Mouse (Mus musculus) midbrain, embryonic 12.5 days (tissue): ENCODE data around the gene Ldlrap1. TPM values are rescaled to one million over a fixed set of nuclear protein-coding genes. Genes with fewer than 3 reads are reported as not detected.
A peak's percentile ranks its signal among the peaks of the same experiment; 100 is the strongest.

Source experiments
- ATAC-seq: fragments of 200-750 bp; cut with Nextera tagmentation; 2 replicates; pipeline ENCODE4 v1.8.0; 2017; ENCODE audit warnings: low read depth, moderate TSS enrichment, moderate library complexity; ENCODE audit not compliant: low FRiP score
- H3K27ac ChIP-seq: fragments of 300-500 bp; sonication (generic); replicated peaks from 2 replicates; pipeline ENCODE4 v1.5.1; 2016; ENCODE audit warnings: mild to moderate bottlenecking
- H3K27me3 ChIP-seq: fragments of 300-500 bp; sonication (generic); 2 replicates; pipeline ENCODE4 v1.6.1; 2016; ENCODE audit warnings: mild to moderate bottlenecking
- H3K36me3 ChIP-seq: fragments of 300-500 bp; sonication (generic); 2 replicates; pipeline ENCODE4 v1.6.1; 2016
- H3K4me1 ChIP-seq: fragments of 300-500 bp; sonication (generic); 2 replicates; pipeline ENCODE4 v1.6.1; 2016
- H3K4me2 ChIP-seq: fragments of 300-500 bp; sonication (generic); replicated peaks from 2 replicates; pipeline ENCODE4 v1.6.1; 2016; ENCODE audit warnings: mild to moderate bottlenecking, moderate library complexity
- H3K4me3 ChIP-seq: fragments of 300-500 bp; sonication (generic); 2 replicates; pipeline ENCODE4 v1.5.1; 2016; ENCODE audit warnings: mild to moderate bottlenecking
- H3K9ac ChIP-seq: fragments of 300-500 bp; sonication (generic); replicated peaks from 2 replicates; pipeline ENCODE4 v1.6.1; 2016; ENCODE audit warnings: mild to moderate bottlenecking, moderate library complexity
- H3K9me3 ChIP-seq: fragments of 300-500 bp; sonication (generic); 2 replicates; pipeline ENCODE4 v1.6.1; 2016; ENCODE audit warnings: mild to moderate bottlenecking
- WGBS: fragments of 180-500 bp; shearing (Covaris S2); methylation state at CpG from one replicate; pipeline ENCODE4 v1.1.7; 2016; 5-methylcytosine and 5-hydroxymethylcytosine counted together
- polyA plus RNA-seq: library from polyadenylated mRNA; unstranded; fragments of >200 nt; fragmentation: Nextera tagmentation; extraction: Ambion mirVana; gene quantifications from 2 replicates; pipeline ENCODE4 v1.2.1, GENCODE M21; 2016

Gene Ldlrap1
- polyA plus RNA-seq, result 5.7 and 6.0 TPM in 2 replicates

DNA sequence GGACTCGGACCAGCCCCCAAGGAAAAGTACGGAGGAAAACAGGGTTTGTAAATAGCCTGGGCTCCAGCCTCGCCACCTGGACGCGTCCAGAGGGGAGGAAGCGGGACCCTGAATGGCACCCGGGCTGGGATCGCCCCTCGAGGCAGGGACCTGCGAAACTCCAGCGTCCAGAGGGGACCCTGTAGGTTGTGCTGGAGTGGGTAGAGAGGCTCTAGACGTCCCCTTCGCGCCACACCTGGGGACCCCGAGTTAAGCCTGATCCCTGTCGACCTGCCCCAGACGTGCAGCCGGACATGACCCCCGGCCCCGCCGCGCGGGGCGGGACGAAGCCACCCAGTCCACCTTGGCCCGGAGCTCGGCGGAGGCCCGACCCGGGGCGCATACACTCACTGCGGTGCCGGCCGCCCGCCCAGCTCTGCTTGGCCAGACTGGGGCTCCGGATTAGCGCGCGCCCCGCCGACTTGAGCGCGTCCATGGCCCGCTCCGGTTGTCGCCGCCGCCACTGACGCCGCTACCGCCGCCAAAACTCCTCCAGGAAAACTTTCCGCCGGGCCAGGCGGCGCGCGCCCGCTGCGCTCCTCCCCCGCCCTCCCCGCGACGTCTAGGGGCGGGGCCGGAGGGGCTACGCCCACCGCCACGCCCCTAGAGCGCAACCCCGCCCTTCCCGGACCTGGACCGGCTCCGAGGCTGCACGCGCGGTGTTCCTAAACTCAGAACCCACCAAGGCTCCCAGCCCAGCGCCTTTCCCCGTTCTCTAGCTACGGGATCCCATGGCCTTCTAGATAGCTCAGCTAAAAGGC is at the start of gene Ldlrap1:
TSS of gene Ldlrap1 (minus strand) at position 599 of the 800 bp plus-strand sequence.
- Histone ChIP-seq H3K27ac (no peak within 1 kb of the TSS), H3K9me3 (no peaks in the 10 kb centered on the region), H3K4me3 (peak within 1 kb of the TSS; percentile 65), H3K4me1 (peaks cover 19% of the 10 kb centered on the region), H3K27me3 (peaks cover 62% of the 10 kb centered on the region), H3K9ac (peak within 1 kb of the TSS; percentile 69), H3K36me3 (no peaks in the 10 kb centered on the region), H3K4me2 (peak within 1 kb of the TSS; percentile 92)
- under 1% methylated on average over 71 of the region's 80 CpGs for WGBS
- peak; percentile 80 for ATAC-seq

DNA sequence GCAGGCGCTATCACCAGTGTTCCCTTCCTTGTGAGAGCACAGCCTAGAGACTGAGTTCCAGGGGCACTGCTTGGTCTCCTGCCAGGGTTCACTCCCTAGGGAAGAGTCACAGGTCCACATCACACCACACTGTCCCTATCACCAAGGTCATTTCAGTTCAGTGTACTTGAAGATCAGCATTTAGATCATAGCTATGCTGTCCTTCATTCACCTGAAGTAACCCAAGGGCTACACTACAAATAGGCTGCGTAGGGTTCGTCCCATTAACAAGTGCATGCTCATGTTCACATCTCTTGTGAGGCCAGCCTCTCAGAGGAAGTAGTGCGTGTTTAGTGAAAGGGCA is 46.4 kb upstream of the Ldlrap1 start:
- Histone ChIP-seq H3K36me3 (peaks cover 44% of the 10 kb centered on the region), H3K4me3 (no peak overlapping the region), H3K9me3 (no peaks in the 10 kb centered on the region), H3K27me3 (no peaks in the 10 kb centered on the region), H3K27ac (no peak overlapping the region), H3K4me1 (no peaks in the 10 kb centered on the region), H3K9ac (no peak overlapping the region), H3K4me2 (no peak overlapping the region)
- ATAC-seq, result no peak
- WGBS, result 92% methylated on average over 4 of the region's 4 CpGs

DNA sequence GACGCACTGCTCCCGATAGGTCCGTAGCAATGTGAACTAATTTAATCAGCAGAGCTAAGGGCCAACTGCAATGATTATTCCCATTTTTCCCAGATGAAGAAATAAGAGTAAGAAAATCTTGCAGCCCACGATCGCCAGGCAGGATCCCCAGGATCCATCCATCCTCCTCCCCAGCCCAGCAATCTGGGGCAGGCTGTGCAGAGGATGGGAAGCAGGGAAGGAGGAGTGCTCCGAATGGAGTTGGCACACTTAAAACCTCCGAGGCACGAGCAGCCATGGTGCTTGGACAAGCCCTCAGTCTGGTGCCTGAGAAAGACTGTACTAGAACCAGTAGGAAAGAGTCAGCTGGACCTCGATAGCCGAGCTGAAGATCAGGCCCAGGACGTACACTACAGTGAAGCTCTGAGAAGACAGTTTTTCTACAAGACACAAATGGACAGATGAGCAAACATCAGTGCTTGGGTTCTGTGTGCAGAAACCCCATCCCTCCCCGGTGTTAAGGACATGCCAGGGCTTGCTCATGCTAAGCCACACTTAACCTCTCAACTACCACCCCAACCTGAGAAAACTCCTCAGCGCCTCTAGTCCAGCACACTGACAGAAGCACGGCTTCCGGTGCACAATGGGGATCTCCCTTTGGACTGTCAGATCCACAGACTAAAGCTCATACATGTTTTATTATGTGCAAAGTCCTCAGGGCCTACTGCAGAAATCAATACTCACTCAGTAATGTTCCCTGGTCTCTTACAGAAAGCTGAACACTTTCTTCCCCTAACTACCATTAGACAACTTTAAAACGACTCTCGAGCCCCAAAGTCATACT is 45.8 kb upstream of the Ldlrap1 start:
- Histone ChIP-seq H3K4me2 (no peak overlapping the region), H3K4me3 (no peak overlapping the region), H3K27me3 (no peaks in the 10 kb centered on the region), H3K36me3 (peaks cover 50% of the 10 kb centered on the region), H3K4me1 (no peaks in the 10 kb centered on the region), H3K9me3 (no peaks in the 10 kb centered on the region), H3K27ac (no peak overlapping the region), H3K9ac (no peak overlapping the region)
- 91% methylated on average over 17 of the region's 17 CpGs for WGBS
- ATAC-seq, result no peak

DNA sequence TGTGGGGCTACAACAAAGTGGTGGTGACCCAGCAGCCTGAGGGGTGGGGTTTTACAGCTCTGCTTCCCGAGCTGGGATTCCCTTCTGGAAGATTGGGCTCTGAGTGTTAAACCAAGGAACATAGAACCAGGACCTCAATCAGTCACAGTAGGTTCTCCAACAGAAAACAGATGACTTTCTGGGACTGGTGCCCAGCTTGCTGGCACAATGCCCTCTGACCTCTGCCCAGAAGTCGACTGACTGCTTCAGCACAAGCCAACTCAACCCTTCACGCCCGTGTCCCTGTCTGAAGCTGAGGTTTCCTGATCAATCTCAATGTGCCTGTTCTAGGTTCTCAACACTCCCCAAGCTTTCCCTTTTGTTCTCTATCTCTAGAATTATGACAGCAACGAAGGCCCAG is 36.9 kb upstream of the Ldlrap1 start:
- Histone ChIP-seq H3K36me3 (peaks cover 87% of the 10 kb centered on the region), H3K9me3 (no peaks in the 10 kb centered on the region), H3K4me2 (no peak overlapping the region), H3K4me3 (no peak overlapping the region), H3K9ac (no peak overlapping the region), H3K27ac (no peak overlapping the region), H3K4me1 (no peaks in the 10 kb centered on the region), H3K27me3 (no peaks in the 10 kb centered on the region)
- WGBS, result 88% methylated on average over 5 of the region's 5 CpGs
- ATAC-seq, result no peak

DNA sequence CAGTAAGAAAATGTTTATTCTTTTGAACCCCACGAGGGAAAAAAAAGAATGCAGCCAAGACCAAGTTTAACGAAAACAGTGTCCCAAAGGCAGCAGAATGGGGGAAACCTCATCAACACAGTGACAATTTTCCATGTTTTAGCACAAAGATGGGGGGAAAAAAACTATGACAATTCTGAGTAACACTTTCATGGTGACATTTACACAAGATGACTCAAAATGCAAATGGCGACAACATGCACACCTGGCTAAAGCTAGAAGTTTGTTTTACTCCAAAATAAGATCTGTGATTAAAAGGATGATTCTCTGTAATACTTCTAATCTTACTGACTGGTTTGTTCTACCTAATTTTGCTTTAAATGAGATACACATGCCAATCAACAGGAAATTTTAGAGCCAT is 34.9 kb upstream of the Ldlrap1 start:
- no peak for ATAC-seq
- Histone ChIP-seq H3K4me1 (no peaks in the 10 kb centered on the region), H3K4me3 (no peak overlapping the region), H3K9ac (no peak overlapping the region), H3K36me3 (peaks cover 67% of the 10 kb centered on the region), H3K27ac (no peak overlapping the region), H3K27me3 (no peaks in the 10 kb centered on the region), H3K4me2 (no peak overlapping the region), H3K9me3 (no peaks in the 10 kb centered on the region)
- WGBS, result 95% methylated on average over 3 of the region's 3 CpGs

DNA sequence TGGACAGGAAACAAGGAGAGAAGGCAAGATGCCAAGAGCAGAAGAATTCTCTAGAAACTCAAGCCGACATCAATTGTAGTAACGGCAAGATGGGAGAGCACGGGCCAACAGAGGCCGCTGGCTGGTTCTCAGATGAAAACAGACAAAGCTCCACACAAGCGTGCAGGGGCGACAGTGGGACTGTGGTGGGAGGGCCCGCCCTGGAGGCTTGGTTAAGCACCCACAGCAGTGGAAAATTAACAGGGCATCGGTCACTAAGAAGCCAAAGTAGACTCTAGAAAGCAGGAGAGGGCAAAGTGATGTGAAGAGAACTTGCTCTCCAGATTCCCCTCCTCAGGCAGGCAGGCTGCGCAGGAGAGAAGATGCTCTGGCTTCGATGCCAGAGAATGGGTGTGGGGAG is 34.3 kb upstream of the Ldlrap1 start:
- H3K36me3 ChIP-seq, result peaks cover 64% of the 10 kb centered on the region
- H3K27me3 ChIP-seq, result no peaks in the 10 kb centered on the region
- H3K9me3 ChIP-seq, result no peaks in the 10 kb centered on the region
- H3K4me2 ChIP-seq, result no peak overlapping the region
- no peak overlapping the region for H3K9ac ChIP-seq
- WGBS, result 92% methylated on average over 10 of the region's 10 CpGs
- no peak overlapping the region for H3K4me3 ChIP-seq
- no peak for ATAC-seq
- H3K27ac ChIP-seq, result no peak overlapping the region
- no peaks in the 10 kb centered on the region for H3K4me1 ChIP-seq

DNA sequence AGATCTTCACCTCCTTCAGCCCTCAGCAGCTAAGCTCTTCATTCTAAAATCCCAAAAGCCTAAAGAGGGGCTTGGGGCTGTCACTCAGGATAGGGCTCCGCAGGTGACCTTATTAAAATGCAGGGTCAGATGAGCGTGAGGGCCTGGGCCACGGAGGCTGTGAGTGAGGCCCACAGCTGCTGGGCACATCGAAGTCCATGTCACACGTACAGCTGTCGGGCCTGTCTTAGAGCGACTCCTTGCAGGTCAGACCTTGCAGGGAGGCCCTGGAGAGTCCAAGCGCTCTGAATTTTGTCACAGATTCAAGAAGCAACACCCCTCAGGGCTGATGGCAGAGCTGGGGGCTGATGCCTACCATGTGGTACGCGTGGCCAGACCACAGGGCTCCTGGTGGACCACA is 32.9 kb upstream of the Ldlrap1 start:
- Histone ChIP-seq H3K9ac (no peak overlapping the region; the same call in 1 of the 2 replicates), H3K4me3 (no peak overlapping the region), H3K4me1 (no peaks in the 10 kb centered on the region), H3K4me2 (no peak overlapping the region), H3K27me3 (no peaks in the 10 kb centered on the region), H3K9me3 (no peaks in the 10 kb centered on the region), H3K27ac (no peak overlapping the region; the same call in 1 of the 2 replicates), H3K36me3 (peaks cover 51% of the 10 kb centered on the region)
- no peak for ATAC-seq
- WGBS, result 61% methylated on average over 10 of the region's 10 CpGs

DNA sequence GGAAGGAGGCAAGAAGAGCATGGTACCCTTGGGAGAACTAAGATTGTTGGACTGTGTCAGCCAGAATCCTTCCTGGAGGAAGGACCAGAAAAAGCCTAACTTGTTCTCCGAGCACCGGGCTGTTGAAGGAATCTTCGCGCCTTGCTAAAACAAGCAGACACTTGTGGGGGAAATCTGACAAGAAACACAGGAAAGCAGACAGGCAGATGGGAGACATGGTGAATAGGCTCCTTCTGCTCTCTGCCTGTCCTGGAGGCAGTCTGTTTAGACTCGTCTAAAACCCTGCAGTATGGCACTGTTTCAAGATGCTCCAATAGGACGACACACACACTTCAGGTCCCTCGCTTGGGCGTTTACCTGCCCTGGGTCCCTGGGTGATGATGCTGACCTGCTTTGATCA is 32.3 kb upstream of the Ldlrap1 start:
- no peaks in the 10 kb centered on the region for H3K27me3 ChIP-seq
- H3K9me3 ChIP-seq, result no peaks in the 10 kb centered on the region
- H3K4me2 ChIP-seq, result no peak overlapping the region
- no peak for ATAC-seq
- H3K36me3 ChIP-seq, result peaks cover 45% of the 10 kb centered on the region
- H3K4me1 ChIP-seq, result no peaks in the 10 kb centered on the region
- H3K27ac ChIP-seq, result no peak overlapping the region
- no peak overlapping the region for H3K4me3 ChIP-seq
- no peak overlapping the region for H3K9ac ChIP-seq
- 79% methylated on average over 8 of the region's 8 CpGs for WGBS

DNA sequence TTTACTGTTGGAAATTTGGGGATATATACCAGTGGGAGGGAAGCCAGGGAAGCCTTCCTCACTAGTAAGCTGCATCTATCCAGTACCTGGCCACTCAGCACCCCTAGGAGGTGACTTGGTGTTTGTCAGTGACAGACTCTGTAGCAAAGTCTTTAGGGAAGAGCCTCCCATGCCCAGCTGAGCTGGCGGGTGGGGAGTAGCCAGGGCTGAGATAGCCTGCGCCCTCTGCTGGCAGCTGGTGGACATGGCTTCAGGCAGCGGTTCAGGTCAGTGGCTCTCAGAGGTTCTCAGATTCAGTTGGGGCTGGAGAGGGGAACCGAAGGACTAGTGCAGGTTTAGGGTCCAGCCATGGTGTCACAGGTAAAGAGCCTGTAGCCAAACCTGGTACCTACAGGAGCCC is 31.4 kb upstream of the Ldlrap1 start:
- H3K27me3 ChIP-seq, result no peaks in the 10 kb centered on the region
- H3K4me3 ChIP-seq, result no peak overlapping the region
- H3K4me1 ChIP-seq, result no peaks in the 10 kb centered on the region
- no peak overlapping the region for H3K27ac ChIP-seq
- H3K36me3 ChIP-seq, result peaks cover 37% of the 10 kb centered on the region
- 7% methylated on average over 4 of the region's 4 CpGs for WGBS
- no peak overlapping the region for H3K9ac ChIP-seq
- H3K9me3 ChIP-seq, result no peaks in the 10 kb centered on the region
- peak; percentile 30; the same call in 1 of the 2 replicates for ATAC-seq
- H3K4me2 ChIP-seq, result no peak overlapping the region

DNA sequence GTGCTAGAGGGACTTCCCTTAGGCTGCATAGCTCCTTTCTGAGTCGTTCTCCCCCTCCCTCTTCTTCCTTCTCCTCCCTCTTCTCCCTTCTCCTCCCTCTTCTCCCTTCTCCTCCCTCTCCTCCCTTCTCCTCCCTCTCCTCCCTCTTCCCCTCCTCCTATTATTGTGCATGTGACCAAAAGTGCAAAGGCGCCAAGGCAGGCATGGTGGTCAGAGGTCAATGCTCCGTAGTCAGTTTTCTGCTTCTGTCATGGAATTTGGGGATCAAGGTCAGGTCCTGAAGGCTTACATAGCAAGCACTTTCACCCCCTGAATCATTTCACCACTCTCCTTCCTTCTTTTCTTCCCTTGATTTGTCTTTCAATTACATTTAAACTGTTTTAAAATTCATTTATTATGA is 31.0 kb upstream of the Ldlrap1 start:
- H3K27ac ChIP-seq, result no peak overlapping the region
- H3K36me3 ChIP-seq, result peaks cover 33% of the 10 kb centered on the region
- 56% methylated on average over 3 of the region's 3 CpGs for WGBS
- no peaks in the 10 kb centered on the region for H3K9me3 ChIP-seq
- no peak overlapping the region for H3K4me2 ChIP-seq
- H3K4me3 ChIP-seq, result no peak overlapping the region
- H3K27me3 ChIP-seq, result no peaks in the 10 kb centered on the region
- H3K9ac ChIP-seq, result no peak overlapping the region
- no peaks in the 10 kb centered on the region for H3K4me1 ChIP-seq
- no peak for ATAC-seq

DNA sequence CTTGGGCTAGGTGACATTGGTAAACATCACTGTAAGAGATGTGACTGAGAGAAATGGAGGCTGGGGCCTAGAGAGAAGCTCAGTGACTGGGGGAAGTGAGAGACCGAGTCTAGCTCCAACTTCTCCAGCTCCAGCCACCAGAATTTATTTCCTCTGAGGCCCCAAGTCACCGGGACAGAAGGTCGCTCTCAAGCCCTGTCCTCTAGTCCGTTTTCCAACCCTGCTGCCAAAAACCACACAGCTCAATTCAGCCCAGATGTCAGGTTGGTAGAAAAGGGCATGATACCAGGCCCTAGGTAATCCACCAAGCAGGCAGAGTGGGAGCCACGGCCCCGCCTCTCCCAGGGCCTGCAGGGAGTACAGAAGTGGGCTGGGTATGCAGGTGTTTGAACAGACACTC is 29.8 kb upstream of the Ldlrap1 start:
- Histone ChIP-seq H3K9ac (no peak overlapping the region), H3K9me3 (no peaks in the 10 kb centered on the region), H3K27me3 (no peaks in the 10 kb centered on the region), H3K4me1 (no peaks in the 10 kb centered on the region), H3K4me2 (no peak overlapping the region), H3K4me3 (no peak overlapping the region), H3K36me3 (peaks cover 22% of the 10 kb centered on the region), H3K27ac (no peak overlapping the region)
- WGBS, result 72% methylated on average over 6 of the region's 6 CpGs
- no peak for ATAC-seq

DNA sequence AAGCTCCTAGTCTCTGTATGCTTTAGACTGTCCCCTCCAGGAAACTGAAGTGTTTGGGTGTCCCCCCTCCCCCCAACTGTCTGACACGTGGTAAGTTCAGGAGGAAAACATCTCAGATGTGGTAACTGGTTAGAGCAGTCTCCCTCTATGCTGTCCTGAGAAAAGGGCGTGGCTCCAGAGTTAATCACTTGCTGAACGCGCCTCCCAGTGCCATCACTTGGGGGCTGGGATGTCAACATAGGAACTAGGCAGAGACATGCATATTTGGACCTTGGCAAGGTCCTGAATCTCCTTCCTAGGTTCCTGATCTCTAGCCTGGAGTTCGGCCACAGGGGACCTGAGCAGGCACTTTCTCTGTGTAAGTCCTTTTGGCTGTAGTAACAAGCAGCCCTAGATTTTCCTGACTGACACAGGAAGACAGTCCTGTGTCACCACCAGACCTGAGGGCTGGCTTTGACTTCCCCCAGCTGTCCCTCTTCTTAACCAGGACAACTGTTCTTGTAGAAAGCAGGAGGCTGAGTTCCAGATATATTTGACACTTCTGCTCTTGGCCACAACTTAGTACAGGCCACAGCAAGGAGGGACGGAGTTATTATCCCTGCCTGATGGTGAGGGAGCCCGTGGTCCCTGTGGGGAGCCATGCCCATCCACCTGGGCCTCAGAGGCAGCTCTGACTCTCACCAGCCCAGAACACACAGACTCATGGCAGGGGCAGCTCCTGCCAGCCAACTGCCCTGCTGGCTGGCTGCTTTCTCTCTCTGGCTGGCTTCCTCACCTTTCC is 28.9 kb upstream of the Ldlrap1 start:
- no peaks in the 10 kb centered on the region for H3K9me3 ChIP-seq
- no peak overlapping the region for H3K27ac ChIP-seq
- H3K9ac ChIP-seq, result no peak overlapping the region
- WGBS, result 31% methylated on average over 7 of the region's 7 CpGs
- no peak overlapping the region for H3K4me2 ChIP-seq
- H3K36me3 ChIP-seq, result peaks cover 14% of the 10 kb centered on the region
- H3K4me3 ChIP-seq, result no peak overlapping the region
- H3K4me1 ChIP-seq, result no peaks in the 10 kb centered on the region
- ATAC-seq, result no peak
- H3K27me3 ChIP-seq, result no peaks in the 10 kb centered on the region
